10 mouse cellular contexts compared by ENCODE assay signal in the genomic region with DNA sequence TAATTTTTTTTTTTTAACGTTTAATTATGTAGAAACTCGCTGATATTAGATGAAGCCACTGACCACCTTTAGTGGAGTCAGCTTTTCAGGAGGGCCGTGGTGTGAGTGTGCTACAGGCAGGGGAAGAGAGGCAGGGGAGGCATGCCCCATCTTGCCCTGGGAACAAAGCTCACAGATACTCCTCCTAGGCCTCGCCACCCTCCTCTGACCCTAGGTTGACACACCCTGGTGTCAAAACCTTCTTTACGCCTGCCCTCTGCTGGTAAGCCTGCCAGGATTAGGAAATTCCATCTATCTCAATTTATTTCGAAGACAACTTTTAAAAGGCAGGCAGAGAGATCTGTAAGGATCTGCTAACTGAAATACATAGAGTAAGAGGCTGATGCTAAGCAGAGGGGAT.
DNase-seq lines count a peak whose midpoint lies in the region; ATAC-seq and TF ChIP-seq lines count a peak whose summit lies in the region.
"Had no signal": no experiment of that assay in that cellular context is flagged by ENCODE, and none has a peak within 500 bp of the region (broad histone marks: within the 10 kb centered on the region; RNA-seq: fewer than 3 reads in every experiment).

No protein-coding gene starts in this region.

- H3K27ac ChIP-seq in hindbrain, postnatal 0 days = no peak overlapping the region
- no peak overlapping the region for H3K27ac ChIP-seq in hindbrain, embryonic 11.5 days (ENCODE audit: low read depth, low read length)
- H3K27ac ChIP-seq in embryonic facial prominence, embryonic 10.5 days (replicated peaks) = no peak overlapping the region
- H3K27ac ChIP-seq: hindbrain, embryonic 14.5 days had no signal

- H3K4me1 ChIP-seq in hindbrain, postnatal 0 days (ENCODE audit: insufficient read depth, low read length) = no peaks in the 10 kb centered on the region
- H3K4me1 ChIP-seq in hindbrain, embryonic 11.5 days (replicated peaks; ENCODE audit: control insufficient read depth, insufficient read depth, low read length) = peaks cover 2% of the 10 kb centered on the region; the same call in 1 of the 2 replicates
- peaks cover 70% of the 10 kb centered on the region for H3K4me1 ChIP-seq in embryonic facial prominence, embryonic 10.5 days

- H3K9ac ChIP-seq in hindbrain, postnatal 0 days (replicated peaks; ENCODE audit: low read length) = no peak overlapping the region
- no peak overlapping the region for H3K9ac ChIP-seq in hindbrain, embryonic 11.5 days (ENCODE audit: low read depth, low read length)
- H3K9ac ChIP-seq: hindbrain, embryonic 14.5 days had no signal

- WGBS in hindbrain, postnatal 0 days = 50% methylated on average over 6 of the region's 6 CpGs
- 39% methylated on average over 6 of the region's 6 CpGs for WGBS in hindbrain, embryonic 11.5 days
- 36% methylated on average over 6 of the region's 6 CpGs for WGBS in embryonic facial prominence, embryonic 10.5 days

- no peaks in the 10 kb centered on the region for H3K36me3 ChIP-seq in hindbrain, postnatal 0 days (ENCODE audit: insufficient read depth, low read length)
- no peaks in the 10 kb centered on the region for H3K36me3 ChIP-seq in hindbrain, embryonic 11.5 days (ENCODE audit: control insufficient read depth, insufficient read depth, low read length)
- no peaks in the 10 kb centered on the region for H3K36me3 ChIP-seq in embryonic facial prominence, embryonic 10.5 days (replicated peaks)

- peak; percentile 47 for TF ChIP-seq CTCF in hindbrain, postnatal 0 days (IDR thresholded peaks at IDR 0.05; ENCODE audit: low read depth)

- 0 out of 2 replicates have a peak, but pooled peaks cover 4% of the 10 kb centered on the region for H3K27me3 ChIP-seq in hindbrain, postnatal 0 days (ENCODE audit: insufficient read depth, low read length)
- no peaks in the 10 kb centered on the region for H3K27me3 ChIP-seq in hindbrain, embryonic 11.5 days (ENCODE audit: control insufficient read depth, insufficient read depth, low read length)
- peaks cover 4% of the 10 kb centered on the region; the same call in 1 of the 2 replicates for H3K27me3 ChIP-seq in embryonic facial prominence, embryonic 10.5 days (replicated peaks; ENCODE audit: low read depth, poor library complexity, severe bottlenecking)

- no peak overlapping the region for H3K4me3 ChIP-seq in hindbrain, postnatal 0 days (ENCODE audit: low read length)
- no peak overlapping the region for H3K4me3 ChIP-seq in hindbrain, embryonic 11.5 days (ENCODE audit: low read depth, low read length)
- H3K4me3 ChIP-seq in embryonic facial prominence, embryonic 10.5 days = no peak overlapping the region

- peak; percentile 15 for DNase-seq in hindbrain, postnatal 0 days (ENCODE audit: low spot score)
- no peak for DNase-seq in hindbrain, embryonic 11.5 days (ENCODE audit: low spot score)
- DNase-seq in thymus, postnatal 4 days = peak; percentile 48
- DNase-seq in thymus, postnatal 10 days (ENCODE audit: low spot score in 2 of 2) = no peak
- DNase-seq in embryonic facial prominence, embryonic 10.5 days (ENCODE audit: low spot score) = peak; percentile 48
- DNase-seq in urinary bladder, postnatal 36 days (ENCODE audit: low spot score in 2 of 2) = peak; percentile 50 to 52
- no peak for DNase-seq in layer of hippocampus, postnatal 25 days (ENCODE audit: extremely low spot score in 1 of 2, low spot score in 1 of 2)
- DNase-seq in right cerebral cortex, postnatal 25 days = no peak
- DNase-seq: cerebellum, adult 2 months had no signal

- no peak for ATAC-seq in hindbrain, postnatal 0 days
- no peak for ATAC-seq in hindbrain, embryonic 11.5 days (ENCODE audit: low FRiP score)

- H3K4me2 ChIP-seq in hindbrain, postnatal 0 days (ENCODE audit: low read depth, low read length) = no peak overlapping the region
- H3K4me2 ChIP-seq in hindbrain, embryonic 11.5 days (replicated peaks; ENCODE audit: low read depth, low read length) = no peak overlapping the region
- H3K4me2 ChIP-seq: hindbrain, embryonic 14.5 days had no signal

- no peaks in the 10 kb centered on the region for H3K9me3 ChIP-seq in hindbrain, postnatal 0 days (ENCODE audit: low read length)
- H3K9me3 ChIP-seq in hindbrain, embryonic 11.5 days (ENCODE audit: control insufficient read depth, low read length) = no peaks in the 10 kb centered on the region
- H3K9me3 ChIP-seq in embryonic facial prominence, embryonic 10.5 days = no peaks in the 10 kb centered on the region

Comparison
In these comparisons a context has a peak if more than half of its experiments do, and no peak if none do; other contexts are left out.
1. DNase-seq: peak in hindbrain, postnatal 0 days (single experiment), thymus, postnatal 4 days (single experiment), embryonic facial prominence, embryonic 10.5 days (single experiment) and urinary bladder, postnatal 36 days (2 of 2); none in hindbrain, embryonic 11.5 days (single experiment), thymus, postnatal 10 days (0 of 2), layer of hippocampus, postnatal 25 days (0 of 2) and right cerebral cortex, postnatal 25 days (single experiment).